Mouse (Mus musculus): ENCODE measurements around the gene Prkab2.

Prkab2 gene

GRCm38 (mm10) chr3:97657655-97658411 lies at the start of gene Prkab2:
Gene Prkab2, plus strand, starts transcription at chr3:97658193.
- peak; percentile 98 to 99 for DNase-seq

- DNase-seq = peak; percentile 74 to 78
Measured at GRCm38 (mm10) chr3:97609201-97609844, 48.7 kb upstream of the Prkab2 start.

- DNase-seq = peak; percentile 92 to 94
Measured at GRCm38 (mm10) chr3:97609845-97610410, 48.1 kb upstream of the Prkab2 start, which contains the start of gene Chd1l. Gene Chd1l, minus strand, starts transcription at chr3:97610203.

GRCm38 (mm10) chr3:97611021-97611420 lies 47.0 kb upstream of the Prkab2 start:
- DNase-seq = no peak

GRCm38 (mm10) chr3:97615154-97615553 lies 42.8 kb upstream of the Prkab2 start:
- DNase-seq = no peak

GRCm38 (mm10) chr3:97615933-97616332 lies 42.1 kb upstream of the Prkab2 start:
- DNase-seq = no peak

GRCm38 (mm10) chr3:97617091-97617825 lies 40.7 kb upstream of the Prkab2 start:
- DNase-seq = no peak

- no peak for DNase-seq
Measured at GRCm38 (mm10) chr3:97617899-97618298, 40.1 kb upstream of the Prkab2 start.

- DNase-seq = no peak
Measured at GRCm38 (mm10) chr3:97620657-97621056, 37.3 kb upstream of the Prkab2 start.

GRCm38 (mm10) chr3:97624611-97625010 lies 33.4 kb upstream of the Prkab2 start:
- DNase-seq = no peak

- no peak for DNase-seq
Measured at GRCm38 (mm10) chr3:97627893-97628292, 30.1 kb upstream of the Prkab2 start.

- DNase-seq = peak; percentile 75 to 83
Measured at GRCm38 (mm10) chr3:97628391-97629001, 29.5 kb upstream of the Prkab2 start, which contains the start of gene Fmo5. Gene Fmo5, plus strand, starts transcription at chr3:97628804.

- no peak for DNase-seq
Measured at GRCm38 (mm10) chr3:97629941-97630340, 28.1 kb upstream of the Prkab2 start.

- no peak for DNase-seq
Measured at GRCm38 (mm10) chr3:97630746-97631145, 27.2 kb upstream of the Prkab2 start.

GRCm38 (mm10) chr3:97631258-97631860 lies 26.6 kb upstream of the Prkab2 start:
- DNase-seq = no peak

GRCm38 (mm10) chr3:97633456-97633855 lies 24.5 kb upstream of the Prkab2 start:
- no peak for DNase-seq

GRCm38 (mm10) chr3:97634288-97634761 lies 23.7 kb upstream of the Prkab2 start:
- DNase-seq = no peak

GRCm38 (mm10) chr3:97641396-97641795 lies 16.6 kb upstream of the Prkab2 start:
- no peak for DNase-seq

- DNase-seq = no peak
Measured at GRCm38 (mm10) chr3:97642001-97642400, 16.0 kb upstream of the Prkab2 start.

GRCm38 (mm10) chr3:97648518-97648917 lies 9.5 kb upstream of the Prkab2 start:
- DNase-seq = no peak

- no peak for DNase-seq
Measured at GRCm38 (mm10) chr3:97649022-97649421, 9.0 kb upstream of the Prkab2 start.

GRCm38 (mm10) chr3:97649469-97649868 lies 8.5 kb upstream of the Prkab2 start:
- DNase-seq = no peak
